In genomic region chr6:84062541-84062940, GRCm38 (mm10) we compare ENCODE assay signal across 1 mouse cellular context.
TF ChIP-seq lines count a peak whose summit lies in the region.

No protein-coding gene starts in this region.

TF ChIP-seq in MEL, 35 proteins besides CTCF, POLR2A, EP300 and RAD21 (continued from another document):
- no peak for TF ChIP-seq GABPA (IDR thresholded peaks at IDR 0.05; ENCODE audit: low read depth, low read length)
- TF ChIP-seq ETS1 (IDR thresholded peaks at IDR 0.05; ENCODE audit: low read depth, low read length), result no peak
- no peak for TF ChIP-seq POLR2AphosphoS5 (IDR thresholded peaks at IDR 0.05; ENCODE audit: borderline replicate concordance, low read depth, low read length)
- no peak for TF ChIP-seq ZC3H11A (IDR thresholded peaks at IDR 0.05; ENCODE audit: low read depth, low read length)
